Mouse (Mus musculus): ENCODE results near the gene Mapk6.
A peak's percentile ranks its signal among the peaks of the same experiment; 100 is the strongest.
"Not testable (repeated sequence)": the region's sequence is repeated elsewhere in the genome, so short reads cannot be mapped to it uniquely, and the experiment has no call there.

Gene Mapk6

DNA sequence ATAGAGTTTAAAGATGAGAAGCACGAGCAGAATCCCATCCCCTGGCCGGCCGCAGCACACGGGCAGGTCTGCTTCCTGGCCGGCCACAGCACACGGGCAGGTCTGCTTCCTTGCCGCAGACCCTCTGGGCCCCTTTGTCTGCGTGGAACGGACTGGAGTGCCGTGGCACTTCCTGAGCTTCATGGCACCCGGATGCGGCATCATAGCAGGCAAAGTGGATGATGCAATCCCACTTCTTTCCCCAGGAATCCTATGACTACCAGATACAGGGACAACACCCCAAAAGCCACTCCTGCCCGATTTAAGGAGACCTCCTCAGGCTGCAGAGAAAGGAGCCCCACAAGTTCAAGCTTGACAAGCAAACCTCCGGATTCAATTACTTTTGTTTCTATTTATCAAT lies 27.0 kb downstream of the Mapk6 start:
- no peak for DNase-seq (ENCODE audit: low spot score in 2 of 2)

GRCm38 (mm10) chr9:75378774-75379173 lies 31.0 kb downstream of the Mapk6 start:
- no peak for DNase-seq (ENCODE audit: low spot score in 2 of 2)

DNA sequence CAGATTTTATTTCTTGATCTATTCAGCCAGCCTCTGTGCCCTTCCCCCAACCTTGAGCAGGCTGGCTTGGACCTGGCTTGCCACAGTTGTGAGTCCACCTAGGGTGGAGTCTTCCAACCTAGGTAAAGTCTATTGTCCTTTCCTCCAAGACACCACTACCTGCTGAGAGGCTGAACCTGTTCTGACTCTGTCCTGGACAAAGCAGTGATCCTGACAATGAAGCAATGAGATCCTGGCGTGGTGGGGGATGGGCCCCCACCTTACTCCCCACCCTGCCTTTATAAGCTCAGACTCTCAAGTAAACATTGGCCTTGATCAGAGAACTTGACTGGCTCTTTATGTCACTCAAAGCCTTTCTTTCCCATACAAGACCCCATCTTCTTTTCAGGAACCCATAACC lies 33.4 kb downstream of the Mapk6 start:
- no peak for DNase-seq (ENCODE audit: low spot score in 2 of 2)

GRCm38 (mm10) chr9:75375606-75376005 lies 34.2 kb downstream of the Mapk6 start:
- no peak for DNase-seq (ENCODE audit: low spot score in 2 of 2)

DNA sequence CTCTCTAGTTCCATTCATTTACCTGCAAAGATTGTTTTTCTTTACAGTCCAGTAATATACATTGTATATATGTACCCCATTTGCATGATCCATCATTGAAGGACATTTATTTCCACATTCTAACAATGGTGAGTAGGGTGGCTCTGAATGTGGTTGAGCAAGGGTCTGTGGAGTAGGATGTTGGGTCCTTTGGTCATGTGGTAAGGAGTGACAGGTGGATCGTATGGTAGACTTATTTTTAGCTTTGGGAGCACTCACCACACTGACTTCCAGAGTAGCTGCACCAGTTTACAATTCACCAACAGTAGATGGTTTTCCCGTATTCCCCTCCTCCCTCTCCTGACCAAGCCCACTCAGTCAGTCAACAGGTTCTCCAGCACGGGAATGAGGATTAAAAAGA lies 41.0 kb downstream of the Mapk6 start:
- no peak for DNase-seq (ENCODE audit: low spot score in 2 of 2)

DNA sequence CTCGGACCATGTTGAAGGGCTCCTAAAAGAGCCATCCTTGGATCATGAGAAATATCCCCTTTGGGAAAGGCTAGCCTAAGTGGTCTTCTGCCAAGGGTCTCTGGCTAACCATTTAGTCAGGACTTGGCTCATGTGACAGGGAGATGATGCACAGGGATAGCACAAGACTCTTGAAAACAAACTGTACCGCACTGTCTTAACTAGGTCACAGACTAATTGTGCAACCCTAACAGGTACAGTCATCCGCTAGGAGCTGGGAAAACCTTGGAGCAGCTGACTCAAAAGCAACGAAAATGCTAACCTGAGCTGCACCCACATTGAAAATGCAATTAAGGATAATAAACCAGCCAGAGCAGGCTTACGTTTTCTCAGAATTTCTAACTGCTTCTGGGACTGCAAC lies 43.6 kb downstream of the Mapk6 start:
- DNase-seq (ENCODE audit: low spot score in 2 of 2) = no peak

- DNase-seq (ENCODE audit: low spot score in 2 of 2) = no peak
These were observed 44.6 kb downstream of the Mapk6 start for GRCm38 (mm10) chr9:75365195-75365594.

DNA sequence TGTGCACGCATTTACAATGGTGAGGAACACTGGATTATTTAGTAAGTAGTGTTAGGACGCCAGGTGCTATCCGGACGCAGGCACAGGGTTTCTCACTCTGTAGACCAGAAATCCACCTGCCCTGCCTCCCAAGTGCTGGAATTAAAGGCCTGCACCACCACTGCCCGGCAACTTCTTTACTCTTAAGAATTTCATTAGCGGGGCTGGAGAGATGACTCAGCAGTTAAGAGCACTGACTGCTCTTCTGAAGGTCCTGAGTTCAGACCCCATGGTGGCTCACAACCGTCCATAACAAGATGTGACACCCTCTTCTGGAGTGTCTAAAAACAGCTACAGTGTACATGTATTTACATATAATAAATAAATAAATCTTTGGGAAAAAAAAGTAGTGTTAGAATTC lies 46.1 kb downstream of the Mapk6 start:
- not testable (repeated sequence) for DNase-seq (ENCODE audit: low spot score in 2 of 2)

GRCm38 (mm10) chr9:75363001-75363400 lies 46.8 kb downstream of the Mapk6 start:
- no peak for DNase-seq (ENCODE audit: low spot score in 2 of 2)

- no peak for DNase-seq (ENCODE audit: low spot score in 2 of 2)
These were observed 47.6 kb downstream of the Mapk6 start for GRCm38 (mm10) chr9:75362201-75362600.

DNA sequence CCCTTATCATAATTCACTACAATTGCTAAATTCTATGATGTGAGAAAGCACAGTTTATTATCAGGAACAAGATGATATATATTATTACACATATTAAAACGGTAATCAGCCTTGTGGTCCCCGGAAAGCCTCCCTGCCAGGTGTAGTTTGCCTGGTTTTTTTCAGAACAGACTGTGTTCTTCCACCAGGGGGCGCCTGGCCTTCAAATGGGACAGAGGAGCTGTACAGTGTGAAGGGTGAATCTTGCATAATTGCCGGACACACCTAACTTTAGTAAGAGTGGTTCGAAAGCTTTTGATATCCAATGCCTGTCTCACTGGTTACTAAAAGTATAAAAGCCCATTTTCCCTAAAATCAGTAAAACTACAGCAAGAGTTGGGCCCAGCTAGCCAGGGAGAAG lies 48.1 kb downstream of the Mapk6 start:
- peak; percentile 62 to 67 for DNase-seq (ENCODE audit: low spot score in 2 of 2)

DNA sequence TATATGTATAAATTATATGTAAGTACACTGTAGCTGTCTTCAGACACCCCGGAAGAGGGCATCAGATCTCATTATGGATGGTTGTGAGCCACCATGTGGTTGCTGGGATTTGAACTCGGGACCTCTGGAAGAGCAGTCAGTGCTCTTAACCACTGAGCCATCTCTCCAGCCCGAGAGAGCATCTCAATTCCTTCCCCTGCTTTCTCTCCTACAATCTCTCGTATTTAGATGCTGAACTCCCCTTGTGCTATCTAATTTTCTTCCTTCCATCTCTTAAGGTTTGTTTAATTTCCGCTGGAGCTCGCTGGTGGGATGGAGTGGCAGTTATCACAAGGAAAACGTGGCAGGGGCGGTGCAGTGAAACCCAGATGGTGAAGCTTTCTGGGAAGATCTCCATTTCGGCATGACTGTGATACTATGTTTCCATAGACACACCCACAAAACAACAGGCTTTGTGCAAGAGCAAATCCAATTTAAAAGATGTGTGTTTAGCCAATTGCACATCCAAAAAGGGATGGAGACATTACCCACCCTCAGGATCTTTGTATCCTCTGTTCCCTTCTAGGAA lies 52.6 kb downstream of the Mapk6 start:
- no peak for DNase-seq (ENCODE audit: low spot score in 2 of 2)

- no peak for DNase-seq (ENCODE audit: low spot score in 2 of 2)
These were observed 54.0 kb downstream of the Mapk6 start for GRCm38 (mm10) chr9:75355783-75356182.

DNA sequence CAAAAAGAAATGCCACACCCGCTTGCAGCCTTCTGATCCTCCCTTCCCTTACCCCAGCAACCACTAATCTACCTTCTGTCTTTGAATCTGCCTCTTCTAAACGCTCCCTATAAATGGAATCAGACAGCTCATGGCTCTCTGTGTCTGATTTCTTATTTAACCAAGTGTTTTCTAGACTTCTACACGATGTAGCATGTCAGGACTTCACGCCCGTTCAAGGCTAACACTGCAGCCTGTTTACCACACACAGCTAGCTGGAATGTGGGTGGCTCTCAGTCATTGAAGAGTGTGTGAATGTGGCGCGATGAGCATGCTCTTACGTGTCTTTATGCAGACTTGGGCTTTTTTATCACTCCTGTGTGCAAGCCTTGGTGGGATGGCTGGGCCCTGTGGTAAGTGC lies 56.7 kb downstream of the Mapk6 start:
- DNase-seq (ENCODE audit: low spot score in 2 of 2) = no peak

- DNase-seq (ENCODE audit: low spot score in 2 of 2) = no peak
These were observed 61.2 kb downstream of the Mapk6 start for GRCm38 (mm10) chr9:75348641-75349040.

DNA sequence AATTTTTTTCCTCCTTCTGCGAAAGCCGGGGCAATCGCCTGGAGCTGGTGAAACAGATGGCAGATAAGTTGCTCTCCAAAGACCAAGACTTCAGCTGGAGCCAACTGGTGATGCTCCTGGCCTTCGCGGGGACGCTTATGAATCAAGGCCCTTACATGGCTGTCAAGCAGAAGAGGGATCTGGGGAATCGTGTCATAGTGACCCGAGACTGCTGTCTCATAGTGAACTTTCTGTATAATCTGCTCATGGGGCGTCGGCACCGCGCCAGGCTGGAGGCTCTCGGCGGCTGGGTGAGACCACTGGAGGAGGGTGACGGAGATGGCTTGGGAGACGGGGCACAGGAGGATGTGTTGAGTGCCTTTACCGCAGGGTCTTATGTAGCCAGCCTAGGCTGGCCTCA lies 61.7 kb downstream of the Mapk6 start:
- DNase-seq (ENCODE audit: low spot score in 2 of 2) = no peak

DNA sequence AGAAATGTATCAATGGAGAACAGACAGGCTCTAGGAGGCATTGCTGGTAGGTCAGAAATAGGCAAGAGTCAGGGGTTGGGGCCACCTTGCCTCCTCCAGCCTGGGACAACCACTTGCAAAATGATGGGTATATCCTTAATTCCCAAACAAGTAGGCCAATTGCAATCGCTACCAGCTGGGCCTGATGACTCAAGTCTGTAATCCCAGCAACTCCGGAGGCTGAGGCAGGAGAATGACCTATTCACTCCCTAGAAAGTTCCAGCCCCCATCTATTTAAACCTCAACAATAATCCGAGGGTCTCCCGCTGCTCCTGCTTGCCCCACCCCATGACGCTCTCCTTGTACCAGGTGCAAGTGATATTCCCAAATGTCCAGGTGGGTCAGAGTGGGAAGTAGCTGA lies 62.3 kb downstream of the Mapk6 start, which contains the start of gene Bcl2l10:
Bcl2l10 (plus strand) TSS at position 301 of the 400 bp plus-strand sequence.
- no peak for DNase-seq (ENCODE audit: low spot score in 2 of 2)

GRCm38 (mm10) chr9:75342433-75342832 lies 67.4 kb downstream of the Mapk6 start:
- DNase-seq (ENCODE audit: low spot score in 2 of 2) = no peak

DNA sequence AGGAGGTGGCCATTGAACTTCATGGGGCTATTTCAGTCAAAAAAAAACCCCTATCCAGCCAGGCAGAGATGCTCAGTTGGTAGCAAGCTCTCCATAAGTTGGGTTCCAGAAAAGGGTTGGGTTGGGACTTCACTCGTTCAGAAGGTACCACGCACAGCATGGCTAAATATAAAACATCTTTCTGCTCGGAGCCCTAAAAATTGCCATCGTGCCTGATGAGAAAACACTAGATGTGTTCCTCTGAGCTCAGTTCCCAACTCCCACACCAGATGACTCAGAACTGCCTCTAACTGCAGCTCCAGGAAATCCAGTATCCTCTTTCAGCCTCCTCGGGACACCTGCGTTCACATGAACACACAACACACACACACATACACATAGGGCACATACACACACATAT lies 71.8 kb downstream of the Mapk6 start:
- DNase-seq (ENCODE audit: low spot score in 2 of 2) = no peak

DNA sequence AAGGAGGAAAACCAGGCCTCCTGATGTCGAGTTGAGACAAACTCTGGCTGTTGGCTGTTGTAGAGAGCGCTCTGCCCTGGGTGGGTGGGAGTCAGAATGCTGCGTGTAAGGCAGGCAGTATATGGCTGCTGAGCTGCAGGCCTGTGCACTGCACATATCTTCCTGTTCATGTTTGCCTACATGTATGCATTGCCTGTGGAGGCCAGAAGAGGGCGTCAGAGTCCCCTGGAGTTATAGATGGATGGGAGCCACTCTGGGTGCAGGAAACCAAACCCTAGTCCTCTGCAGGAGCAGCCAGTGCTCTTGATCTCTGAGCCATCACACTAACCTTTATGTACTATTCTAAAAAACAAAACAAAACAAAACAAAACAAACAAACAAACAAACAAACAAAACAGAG lies 75.4 kb downstream of the Mapk6 start:
- DNase-seq (ENCODE audit: low spot score in 2 of 2) = no peak

DNA sequence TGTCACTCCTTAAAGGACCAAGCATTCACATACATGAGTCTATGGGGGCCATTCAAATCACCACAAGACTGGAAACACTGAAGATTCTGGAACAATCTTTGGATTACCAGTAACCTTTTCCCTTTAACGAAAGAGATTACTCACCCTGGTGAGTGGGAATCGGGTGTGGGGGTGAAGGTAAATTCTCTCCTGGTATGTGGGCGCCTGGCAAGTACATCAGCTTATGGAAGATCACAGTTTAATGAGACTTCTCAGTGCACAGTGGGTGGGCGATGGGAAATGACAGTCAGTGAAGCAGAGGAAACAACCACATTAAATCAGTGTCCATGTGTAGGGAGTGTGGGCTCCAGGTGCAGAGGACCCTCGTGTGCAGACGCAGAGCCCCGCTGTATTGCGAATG lies 79.0 kb downstream of the Mapk6 start:
- no peak for DNase-seq (ENCODE audit: low spot score in 2 of 2)

DNA sequence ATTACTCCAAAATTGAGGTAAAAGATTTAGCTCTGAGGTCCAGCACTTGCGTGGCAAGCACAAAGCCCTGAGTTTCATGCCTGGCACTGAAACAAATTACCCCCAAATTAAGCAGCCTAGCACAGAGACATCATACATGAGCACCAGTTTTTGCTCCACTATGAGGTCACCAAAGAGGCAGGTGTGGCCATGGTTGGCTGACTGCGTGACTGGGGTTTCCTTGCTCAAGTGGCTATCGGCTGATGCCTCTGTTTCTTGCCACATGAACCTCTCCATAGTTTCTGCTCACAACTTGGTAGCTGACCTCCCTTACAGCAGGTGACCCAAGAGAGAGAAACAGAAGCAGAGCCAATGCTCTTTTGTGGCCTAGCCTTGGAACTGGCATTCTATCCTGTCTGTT lies 81.8 kb downstream of the Mapk6 start:
- DNase-seq (ENCODE audit: low spot score in 2 of 2) = no peak

DNA sequence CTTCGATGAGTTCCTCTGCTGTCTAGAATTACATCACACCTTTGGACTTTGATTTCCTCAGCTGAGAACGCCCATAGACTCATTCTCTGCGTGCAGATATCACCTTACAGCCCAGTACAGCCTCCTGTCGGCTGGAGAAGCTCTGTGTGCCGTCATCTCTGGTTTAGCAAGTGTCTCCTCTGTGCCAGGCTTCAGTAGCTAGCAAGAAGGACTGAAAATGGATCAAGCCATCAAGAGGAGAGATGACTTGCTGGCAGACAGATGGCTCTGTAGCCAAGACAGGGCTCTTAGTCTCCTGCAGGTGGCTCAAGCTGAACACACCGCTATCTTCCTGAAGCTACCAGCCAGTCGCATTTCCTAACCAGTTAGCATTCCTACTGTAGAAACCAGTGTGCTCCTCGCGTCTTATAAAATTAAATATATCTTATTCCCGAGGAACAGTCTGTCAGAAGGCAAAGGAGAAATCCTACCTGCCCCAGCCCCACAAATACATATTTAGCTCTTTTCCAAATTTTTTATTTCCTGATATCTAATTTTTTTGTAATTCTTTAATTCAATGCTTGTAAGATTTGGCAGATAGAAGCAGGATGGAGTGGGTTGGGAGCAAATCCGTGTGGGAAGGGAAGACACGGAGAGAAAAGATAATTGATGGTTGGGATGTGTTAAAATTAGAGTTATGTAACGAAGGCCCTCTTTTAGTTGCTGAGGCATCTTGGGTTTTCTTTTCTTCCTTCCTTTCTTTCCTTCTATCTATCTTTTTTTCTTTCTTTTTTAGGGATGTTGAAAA lies 87.5 kb downstream of the Mapk6 start:
- DNase-seq (ENCODE audit: low spot score in 2 of 2) = no peak

DNA sequence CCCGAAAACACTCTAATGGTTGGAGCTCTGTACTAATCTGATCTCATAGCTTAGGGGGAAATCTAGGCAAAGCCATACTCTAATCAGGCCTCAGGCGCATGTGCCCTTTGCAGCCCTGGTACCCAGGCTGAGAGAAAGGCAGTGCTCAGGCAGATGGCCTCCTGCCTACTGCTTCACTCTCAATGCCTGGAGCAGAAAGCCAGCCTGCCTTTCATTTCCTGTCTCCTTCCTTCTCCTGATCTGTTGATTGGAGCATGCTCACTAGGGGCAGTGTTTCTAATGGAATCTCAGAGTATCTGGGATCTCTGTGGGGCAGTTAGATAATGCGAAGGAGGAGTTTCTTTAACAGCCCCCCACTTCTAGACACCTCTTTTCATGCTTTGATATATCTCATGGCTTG lies 90.4 kb downstream of the Mapk6 start:
- no peak for DNase-seq (ENCODE audit: low spot score in 2 of 2)
